Mouse (Mus musculus): ENCODE measurements around the gene Cul9. TPM values are rescaled to one million over a fixed set of nuclear protein-coding genes. Genes with fewer than 3 reads are reported as not detected.

Gene Cul9
- polyA plus RNA-seq, 1 experiment from 2014 or later = 2.5 TPM

Small RNA genes lying within 50 kb of the gene (microRNA-seq; reads per million reads assigned to microRNA genes)
- gene Mir6976 (ENCODE audit: borderline number of aligned reads) = 2.2 reads per million, percentile 26 among the genes with 10 or more reads in this experiment

Other genes starting within 250 kb of the Cul9 start
- 0.27 TPM in 1 of 2 replicates, not detected in the other for gene Dlk2, start 249.0 kb downstream of the Cul9 start, polyA plus RNA-seq (2014; fragmentation: Nextera tagmentation; extraction: Ambion mirVana)
- gene Abcc10, start 218.0 kb downstream of the Cul9 start, polyA plus RNA-seq (2014; fragmentation: Nextera tagmentation; extraction: Ambion mirVana) = 3.4 and 4.3 TPM in 2 replicates
- 6.1 and 8.2 TPM in 2 replicates for gene Zfp318, start 162.7 kb downstream of the Cul9 start, polyA plus RNA-seq (2014; fragmentation: Nextera tagmentation; extraction: Ambion mirVana)
- 0.39 and 0.97 TPM in 2 replicates for gene Crip3, start 117.5 kb downstream of the Cul9 start, polyA plus RNA-seq (2014; fragmentation: Nextera tagmentation; extraction: Ambion mirVana)
- gene Slc22a7, start 107.9 kb downstream of the Cul9 start, polyA plus RNA-seq (2014; fragmentation: Nextera tagmentation; extraction: Ambion mirVana) = 0.20 TPM in 1 of 2 replicates, not detected in the other
- 0.04 and 0.07 TPM in 2 replicates for gene Ttbk1, start 58.7 kb downstream of the Cul9 start, polyA plus RNA-seq (2014; fragmentation: Nextera tagmentation; extraction: Ambion mirVana)
- gene Dnph1, start 49.7 kb downstream of the Cul9 start, polyA plus RNA-seq (2014; fragmentation: Nextera tagmentation; extraction: Ambion mirVana) = 27.9 and 28.4 TPM in 2 replicates
- 14.6 and 15.0 TPM in 2 replicates for gene Srf, start 9.8 kb upstream of the Cul9 start, polyA plus RNA-seq (2014; fragmentation: Nextera tagmentation; extraction: Ambion mirVana)
- 18.8 and 22.8 TPM in 2 replicates for gene Ptk7, start 83.1 kb upstream of the Cul9 start, polyA plus RNA-seq (2014; fragmentation: Nextera tagmentation; extraction: Ambion mirVana)
- 16.5 and 18.0 TPM in 2 replicates for gene Klc4, start 99.6 kb upstream of the Cul9 start, polyA plus RNA-seq (2014; fragmentation: Nextera tagmentation; extraction: Ambion mirVana)
- gene Mrpl2, start 99.8 kb upstream of the Cul9 start, polyA plus RNA-seq (2014; fragmentation: Nextera tagmentation; extraction: Ambion mirVana) = 110 and 119 TPM in 2 replicates
- 33.6 and 36.2 TPM in 2 replicates for gene Cul7, start 103.9 kb upstream of the Cul9 start, polyA plus RNA-seq (2014; fragmentation: Nextera tagmentation; extraction: Ambion mirVana)
- 37.0 and 40.8 TPM in 2 replicates for gene Rrp36, start 128.0 kb upstream of the Cul9 start, polyA plus RNA-seq (2014; fragmentation: Nextera tagmentation; extraction: Ambion mirVana)
- gene Mea1, start 132.4 kb upstream of the Cul9 start, polyA plus RNA-seq (2014; fragmentation: Nextera tagmentation; extraction: Ambion mirVana) = 142 and 154 TPM in 2 replicates
- gene Klhdc3, start 134.5 kb upstream of the Cul9 start, polyA plus RNA-seq (2014; fragmentation: Nextera tagmentation; extraction: Ambion mirVana) = 117 and 143 TPM in 2 replicates
- 52.5 and 63.6 TPM in 2 replicates for gene Ppp2r5d, start 158.7 kb upstream of the Cul9 start, polyA plus RNA-seq (2014; fragmentation: Nextera tagmentation; extraction: Ambion mirVana)
- 9.0 and 9.7 TPM in 2 replicates for gene Pex6, start 165.1 kb upstream of the Cul9 start, polyA plus RNA-seq (2014; fragmentation: Nextera tagmentation; extraction: Ambion mirVana)
- 0.61 and 1.0 TPM in 2 replicates for gene Gnmt, start 182.8 kb upstream of the Cul9 start, polyA plus RNA-seq (2014; fragmentation: Nextera tagmentation; extraction: Ambion mirVana)
- 46.5 and 51.9 TPM in 2 replicates for gene Cnpy3, start 205.8 kb upstream of the Cul9 start, polyA plus RNA-seq (2014; fragmentation: Nextera tagmentation; extraction: Ambion mirVana)
- 0.24 and 0.34 TPM in 2 replicates for gene Ptcra, start 217.3 kb upstream of the Cul9 start, polyA plus RNA-seq (2014; fragmentation: Nextera tagmentation; extraction: Ambion mirVana)
- gene 2310039H08Rik, start 226.2 kb upstream of the Cul9 start, polyA plus RNA-seq (2014; fragmentation: Nextera tagmentation; extraction: Ambion mirVana) = 43.9 and 45.3 TPM in 2 replicates
- gene Rpl7l1, start 236.3 kb upstream of the Cul9 start, polyA plus RNA-seq (2014; fragmentation: Nextera tagmentation; extraction: Ambion mirVana) = 115 and 116 TPM in 2 replicates

Data from heart, embryonic 11.5 days (tissue).